Mouse (Mus musculus) WW6 (cell line): ENCODE data around the gene Cdc42.

Experiments used
- DNase-seq: peaks from one replicate; pipeline ENCODE4 v3.0.0-alpha.2; 2013; ENCODE audit warnings: low read depth, low spot score

The Cdc42 gene

GRCm38 (mm10) chr4:137285876-137286661 lies 71.5 kb downstream of the Cdc42 start:
- no peak for DNase-seq

GRCm38 (mm10) chr4:137283407-137283732 lies 74.2 kb downstream of the Cdc42 start:
- DNase-seq, result no peak

- no peak for DNase-seq
Measured at GRCm38 (mm10) chr4:137282584-137283406, 74.7 kb downstream of the Cdc42 start.

- DNase-seq, result no peak
Measured at GRCm38 (mm10) chr4:137282122-137282521, 75.4 kb downstream of the Cdc42 start.

GRCm38 (mm10) chr4:137281273-137281672 lies 76.2 kb downstream of the Cdc42 start:
- DNase-seq, result no peak

- no peak for DNase-seq
Measured at GRCm38 (mm10) chr4:137279346-137279745, 78.2 kb downstream of the Cdc42 start.

GRCm38 (mm10) chr4:137278144-137279040 lies 79.1 kb downstream of the Cdc42 start:
- DNase-seq, result no peak

GRCm38 (mm10) chr4:137277600-137278143 lies 79.8 kb downstream of the Cdc42 start:
- DNase-seq, result no peak

- no peak for DNase-seq
Measured at GRCm38 (mm10) chr4:137277166-137277513, 80.4 kb downstream of the Cdc42 start, which contains the start of gene Wnt4. Gene Wnt4, plus strand, starts transcription at chr4:137277489.

- DNase-seq, result no peak
Measured at GRCm38 (mm10) chr4:137276443-137277165, 80.9 kb downstream of the Cdc42 start.

GRCm38 (mm10) chr4:137274304-137274703 lies 83.2 kb downstream of the Cdc42 start:
- DNase-seq, result no peak

- no peak for DNase-seq
Measured at GRCm38 (mm10) chr4:137271856-137272255, 85.7 kb downstream of the Cdc42 start.
